Mouse (Mus musculus) midbrain, embryonic 15.5 days (tissue): ENCODE measurements around the gene Pigb. TPM values are rescaled to one million over a fixed set of nuclear protein-coding genes. Genes with fewer than 3 reads are reported as not detected.

Experiments used
- ATAC-seq: fragments of 200-750 bp; cut with Nextera tagmentation; replicated peaks from 2 replicates; pipeline ENCODE4 v1.8.0; 2017; ENCODE audit warnings: moderate TSS enrichment
- H3K27ac ChIP-seq: fragments of 300-500 bp; sonication (generic); 2 replicates; pipeline ENCODE4 v1.5.1; 2015; ENCODE audit warnings: mild to moderate bottlenecking, inconsistent platforms
- H3K27me3 ChIP-seq: fragments of 300-500 bp; sonication (generic); replicated peaks from 2 replicates; pipeline ENCODE4 v1.6.1; 2015; ENCODE audit warnings: inconsistent platforms
- H3K36me3 ChIP-seq: fragments of 300-500 bp; sonication (generic); replicated peaks from 2 replicates; pipeline ENCODE4 v1.6.1; 2015; ENCODE audit warnings: inconsistent platforms
- H3K4me1 ChIP-seq: fragments of 300-500 bp; sonication (generic); 2 replicates; pipeline ENCODE4 v1.6.1; 2015; ENCODE audit warnings: inconsistent platforms
- H3K4me2 ChIP-seq: fragments of 300-500 bp; sonication (generic); 2 replicates; pipeline ENCODE4 v1.6.1; 2015; ENCODE audit warnings: inconsistent platforms, mild to moderate bottlenecking, moderate library complexity
- H3K4me3 ChIP-seq: fragments of 300-500 bp; sonication (generic); 2 replicates; pipeline ENCODE4 v1.5.1; 2015; ENCODE audit warnings: mild to moderate bottlenecking, inconsistent platforms
- H3K9ac ChIP-seq: fragments of 300-500 bp; sonication (generic); 2 replicates; pipeline ENCODE4 v1.6.1; 2015; ENCODE audit warnings: mild to moderate bottlenecking, inconsistent platforms
- H3K9me3 ChIP-seq: fragments of 300-500 bp; sonication (generic); 2 replicates; pipeline ENCODE4 v1.6.1; 2016; ENCODE audit warnings: inconsistent platforms
- WGBS: fragments of 180-500 bp; shearing (Covaris S2); methylation state at CpG from one replicate; pipeline ENCODE4 v1.1.7; 2015; ENCODE audit warnings: mixed read lengths; 5-methylcytosine and 5-hydroxymethylcytosine counted together
- polyA plus RNA-seq: library from polyadenylated mRNA; unstranded; fragments of >200 nt; fragmentation: Nextera tagmentation; extraction: Ambion mirVana; gene quantifications from 2 replicates; pipeline ENCODE4 v1.2.1, GENCODE M21; 2015

The Pigb gene
- polyA plus RNA-seq, 1 experiment from 2014 or later = 15.1 TPM

- no peak overlapping the region for H3K4me3 ChIP-seq
- no peak overlapping the region for H3K4me2 ChIP-seq
- no peaks in the 10 kb centered on the region for H3K27me3 ChIP-seq
- no peak for ATAC-seq
- no peak overlapping the region for H3K9ac ChIP-seq
- peaks cover 44% of the 10 kb centered on the region for H3K36me3 ChIP-seq
- H3K4me1 ChIP-seq = no peaks in the 10 kb centered on the region
- no peaks in the 10 kb centered on the region for H3K9me3 ChIP-seq
- WGBS = 94% methylated on average over 3 of the region's 3 CpGs
- no peak overlapping the region for H3K27ac ChIP-seq
Measured at GRCm38 (mm10) chr9:73006175-73006574, 34.0 kb downstream of the Pigb start.

- Histone ChIP-seq H3K4me3 (no peak overlapping the region), H3K27me3 (no peaks in the 10 kb centered on the region), H3K27ac (no peak overlapping the region), H3K9me3 (no peaks in the 10 kb centered on the region), H3K9ac (no peak overlapping the region), H3K4me1 (no peaks in the 10 kb centered on the region), H3K36me3 (peaks cover 43% of the 10 kb centered on the region), H3K4me2 (no peak overlapping the region)
- WGBS = 86% methylated on average over 6 of the region's 6 CpGs
- ATAC-seq = no peak
Measured at GRCm38 (mm10) chr9:73005106-73005505, 35.1 kb downstream of the Pigb start.

- WGBS = 87% methylated on average over 8 of the region's 8 CpGs
- H3K27ac ChIP-seq = no peak overlapping the region
- H3K4me3 ChIP-seq = no peak overlapping the region
- H3K27me3 ChIP-seq = no peaks in the 10 kb centered on the region
- no peak overlapping the region for H3K9ac ChIP-seq
- no peak overlapping the region for H3K4me2 ChIP-seq
- no peaks in the 10 kb centered on the region for H3K9me3 ChIP-seq
- no peaks in the 10 kb centered on the region for H3K4me1 ChIP-seq
- no peak for ATAC-seq
- peaks cover 44% of the 10 kb centered on the region for H3K36me3 ChIP-seq
Measured at GRCm38 (mm10) chr9:73004076-73004475, 36.1 kb downstream of the Pigb start.

- Histone ChIP-seq H3K27ac (no peak overlapping the region), H3K27me3 (no peaks in the 10 kb centered on the region), H3K9ac (no peak overlapping the region), H3K4me2 (no peak overlapping the region), H3K4me1 (no peaks in the 10 kb centered on the region), H3K36me3 (peaks cover 37% of the 10 kb centered on the region), H3K9me3 (no peaks in the 10 kb centered on the region), H3K4me3 (no peak overlapping the region)
- ATAC-seq = no peak
- WGBS = 66% methylated on average over 3 of the region's 3 CpGs
Measured at GRCm38 (mm10) chr9:73002177-73002576, 38.0 kb downstream of the Pigb start.

GRCm38 (mm10) chr9:73001314-73002011 is 38.7 kb downstream of the Pigb start:
- WGBS = 90% methylated on average over 13 of the region's 13 CpGs
- no peak overlapping the region for H3K27ac ChIP-seq
- H3K4me1 ChIP-seq = no peaks in the 10 kb centered on the region
- H3K4me3 ChIP-seq = no peak overlapping the region
- H3K9me3 ChIP-seq = no peaks in the 10 kb centered on the region
- H3K27me3 ChIP-seq = no peaks in the 10 kb centered on the region
- H3K36me3 ChIP-seq = peaks cover 37% of the 10 kb centered on the region
- H3K4me2 ChIP-seq = no peak overlapping the region
- ATAC-seq = no peak
- H3K9ac ChIP-seq = no peak overlapping the region

GRCm38 (mm10) chr9:73000487-73000886 is 39.7 kb downstream of the Pigb start:
- Histone ChIP-seq H3K27me3 (no peaks in the 10 kb centered on the region), H3K4me1 (no peaks in the 10 kb centered on the region), H3K4me3 (no peak overlapping the region), H3K36me3 (peaks cover 28% of the 10 kb centered on the region), H3K9ac (no peak overlapping the region), H3K9me3 (no peaks in the 10 kb centered on the region), H3K27ac (no peak overlapping the region), H3K4me2 (no peak overlapping the region)
- 63% methylated on average over 2 of the region's 2 CpGs for WGBS
- no peak for ATAC-seq

- no peak overlapping the region for H3K4me3 ChIP-seq
- no peak overlapping the region for H3K9ac ChIP-seq
- no peak overlapping the region for H3K4me2 ChIP-seq
- no peaks in the 10 kb centered on the region for H3K9me3 ChIP-seq
- no peak for ATAC-seq
- no peak overlapping the region for H3K27ac ChIP-seq
- H3K4me1 ChIP-seq = no peaks in the 10 kb centered on the region
- 62% methylated on average over 7 of the region's 7 CpGs for WGBS
- no peaks in the 10 kb centered on the region for H3K27me3 ChIP-seq
- H3K36me3 ChIP-seq = peaks cover 19% of the 10 kb centered on the region; the same call in 1 of the 2 replicates
Measured at GRCm38 (mm10) chr9:72996806-72997205, 43.4 kb downstream of the Pigb start.

GRCm38 (mm10) chr9:72996167-72996566 is 44.0 kb downstream of the Pigb start:
- H3K36me3 ChIP-seq = peaks cover 14% of the 10 kb centered on the region; the same call in 1 of the 2 replicates
- no peaks in the 10 kb centered on the region for H3K27me3 ChIP-seq
- no peaks in the 10 kb centered on the region for H3K4me1 ChIP-seq
- no peak for ATAC-seq
- H3K27ac ChIP-seq = no peak overlapping the region
- H3K9ac ChIP-seq = no peak overlapping the region
- H3K4me3 ChIP-seq = no peak overlapping the region
- H3K9me3 ChIP-seq = no peaks in the 10 kb centered on the region
- no peak overlapping the region for H3K4me2 ChIP-seq

GRCm38 (mm10) chr9:72992576-72992975 is 47.6 kb downstream of the Pigb start:
- H3K36me3 ChIP-seq = no peaks in the 10 kb centered on the region
- ATAC-seq = no peak
- H3K9ac ChIP-seq = no peak overlapping the region
- no peaks in the 10 kb centered on the region for H3K27me3 ChIP-seq
- no peaks in the 10 kb centered on the region for H3K4me1 ChIP-seq
- no peak overlapping the region for H3K27ac ChIP-seq
- H3K4me3 ChIP-seq = no peak overlapping the region
- 90% methylated on average over 5 of the region's 5 CpGs for WGBS
- H3K9me3 ChIP-seq = no peaks in the 10 kb centered on the region
- no peak overlapping the region for H3K4me2 ChIP-seq

- 95% methylated on average over 2 of the region's 2 CpGs for WGBS
- Histone ChIP-seq H3K27ac (no peak overlapping the region), H3K27me3 (no peaks in the 10 kb centered on the region), H3K9me3 (no peaks in the 10 kb centered on the region), H3K4me2 (no peak overlapping the region), H3K4me3 (no peak overlapping the region), H3K9ac (no peak overlapping the region), H3K4me1 (peaks cover 5% of the 10 kb centered on the region), H3K36me3 (no peaks in the 10 kb centered on the region)
- ATAC-seq = no peak
Measured at GRCm38 (mm10) chr9:72991420-72991819, 48.8 kb downstream of the Pigb start.

- WGBS = 88% methylated on average over 5 of the region's 5 CpGs
- no peak overlapping the region for H3K27ac ChIP-seq
- peaks cover 17% of the 10 kb centered on the region for H3K4me1 ChIP-seq
- no peak overlapping the region for H3K4me2 ChIP-seq
- no peaks in the 10 kb centered on the region for H3K36me3 ChIP-seq
- no peak overlapping the region for H3K9ac ChIP-seq
- no peaks in the 10 kb centered on the region for H3K9me3 ChIP-seq
- no peaks in the 10 kb centered on the region for H3K27me3 ChIP-seq
- H3K4me3 ChIP-seq = no peak overlapping the region
- ATAC-seq = no peak
Measured at GRCm38 (mm10) chr9:72988706-72989105, 51.5 kb downstream of the Pigb start.

- Histone ChIP-seq H3K36me3 (no peaks in the 10 kb centered on the region), H3K9ac (no peak overlapping the region), H3K4me3 (no peak overlapping the region), H3K27ac (no peak overlapping the region), H3K4me1 (peaks cover 17% of the 10 kb centered on the region), H3K27me3 (no peaks in the 10 kb centered on the region), H3K9me3 (no peaks in the 10 kb centered on the region), H3K4me2 (no peak overlapping the region)
- ATAC-seq = no peak
- 51% methylated on average over 3 of the region's 3 CpGs for WGBS
Measured at GRCm38 (mm10) chr9:72987703-72988102, 52.5 kb downstream of the Pigb start.
